Comparison of ENCODE assay signal across 8 mouse cellular contexts in genomic region chr5:137531414-137532130, GRCm38 (mm10). TPM values are rescaled to one million over a fixed set of nuclear protein-coding genes. Genes with fewer than 3 reads are reported as not detected.
DNase-seq lines count a peak whose midpoint lies in the region; ATAC-seq and TF ChIP-seq lines count a peak whose summit lies in the region.

No protein-coding gene starts in this region.

- H3K27ac ChIP-seq in bone marrow, adult 2 months (ENCODE audit: control insufficient read depth, insufficient read depth, low read depth, low read length, poor library complexity) = peak overlapping the region; percentile 80
- peak overlapping the region; percentile 98 for H3K27ac ChIP-seq in forebrain, embryonic 14.5 days (ENCODE audit: low read depth, low read length)
- peak overlapping the region; percentile 96 for H3K27ac ChIP-seq in hindbrain, embryonic 14.5 days
- H3K27ac ChIP-seq in liver, embryonic 11.5 days (ENCODE audit: low read depth, low read length) = peak overlapping the region; percentile 84

- peaks cover 36% of the 10 kb centered on the region for H3K36me3 ChIP-seq in forebrain, embryonic 14.5 days (ENCODE audit: control insufficient read depth, insufficient read depth, low read length)
- peaks cover 37% of the 10 kb centered on the region for H3K36me3 ChIP-seq in hindbrain, embryonic 14.5 days (replicated peaks; ENCODE audit: control insufficient read depth, insufficient read depth)
- H3K36me3 ChIP-seq in liver, embryonic 11.5 days (ENCODE audit: control insufficient read depth, insufficient read depth, low read length) = peaks cover 31% of the 10 kb centered on the region

- TF ChIP-seq POLR2A in bone marrow, adult 2 months (IDR thresholded peaks at IDR 0.05; ENCODE audit: borderline replicate concordance, control insufficient read depth, low read depth, low read length) = peak; percentile 29; the same call in 1 of the 2 replicates

- ATAC-seq in forebrain, embryonic 14.5 days = peak; percentile 8
- peak; percentile 8 for ATAC-seq in hindbrain, embryonic 14.5 days (ENCODE audit: low FRiP score)
- ATAC-seq in liver, embryonic 11.5 days (replicated peaks; ENCODE audit: low FRiP score) = no peak; the same call in 1 of the 2 replicates

- no peaks in the 10 kb centered on the region for H3K9me3 ChIP-seq in forebrain, embryonic 14.5 days (replicated peaks; ENCODE audit: control insufficient read depth, low read length)
- H3K9me3 ChIP-seq in hindbrain, embryonic 14.5 days (ENCODE audit: control insufficient read depth, low read length) = no peaks in the 10 kb centered on the region
- no peaks in the 10 kb centered on the region for H3K9me3 ChIP-seq in liver, embryonic 11.5 days (ENCODE audit: control insufficient read depth, low read length)

- peak; percentile 66 to 91 for DNase-seq in left cerebral cortex, postnatal 10 days (ENCODE audit: extremely low spot score in 1 of 2, low spot score in 2 of 2)
- no peak for DNase-seq in left cerebral cortex, postnatal 14 days (ENCODE audit: low spot score in 2 of 2)
- peak; percentile 59 for DNase-seq in forebrain, embryonic 14.5 days (ENCODE audit: low spot score)
- DNase-seq in hindbrain, embryonic 14.5 days (ENCODE audit: low spot score) = peak; percentile 80
- no peak for DNase-seq in liver, embryonic 11.5 days (ENCODE audit: low spot score)
- peak; percentile 83 for DNase-seq in neural tube, embryonic 10.5 days (ENCODE audit: extremely low spot score, low spot score)
- peak; percentile 61 to 68 for DNase-seq in thymus, postnatal 10 days (ENCODE audit: low spot score in 2 of 2)

- peak overlapping the region; percentile 68 for H3K4me2 ChIP-seq in forebrain, embryonic 14.5 days (ENCODE audit: low read length)
- peak overlapping the region; percentile 88 for H3K4me2 ChIP-seq in hindbrain, embryonic 14.5 days (replicated peaks)
- H3K4me2 ChIP-seq in liver, embryonic 11.5 days = peak overlapping the region; percentile 100

- no peak for TF ChIP-seq CTCF in bone marrow, adult 2 months (IDR thresholded peaks at IDR 0.05; ENCODE audit: control insufficient read depth, insufficient read depth, low read length)

- 1% methylated on average over 51 of the region's 51 CpGs for WGBS in bone marrow, adult 2 months
- WGBS in forebrain, embryonic 14.5 days = under 1% methylated on average over 45 of the region's 51 CpGs
- under 1% methylated on average over 49 of the region's 51 CpGs for WGBS in hindbrain, embryonic 14.5 days
- WGBS in liver, embryonic 11.5 days = under 1% methylated on average over 51 of the region's 51 CpGs

- intact Hi-C loops in left cerebral cortex, postnatal 10 days (cut with DNase I) = loop anchor here (5.0 kb wide), 1 partner anchor 56 kb away; no protein-coding TSS in a partner anchor
- intact Hi-C loops in left cerebral cortex, postnatal 14 days (cut with DNase I) = loop anchor here (5.0 kb wide), 1 partner anchor 71 kb away; the partner anchor contains the start of gene Mospd3

- H3K9ac ChIP-seq in forebrain, embryonic 14.5 days (ENCODE audit: low read length) = peak overlapping the region; percentile 98
- H3K9ac ChIP-seq in hindbrain, embryonic 14.5 days = peak overlapping the region; percentile 87
- peak overlapping the region; percentile 93 for H3K9ac ChIP-seq in liver, embryonic 11.5 days (ENCODE audit: low read depth, low read length)

- no peaks in the 10 kb centered on the region; the same call in 1 of the 2 replicates for H3K4me1 ChIP-seq in bone marrow, adult 2 months (ENCODE audit: control insufficient read depth, insufficient read depth, low read length)
- peaks cover 10% of the 10 kb centered on the region for H3K4me1 ChIP-seq in forebrain, embryonic 14.5 days (ENCODE audit: control insufficient read depth, insufficient read depth, low read length)
- peaks cover 9% of the 10 kb centered on the region; the same call in 1 of the 2 replicates for H3K4me1 ChIP-seq in hindbrain, embryonic 14.5 days (replicated peaks; ENCODE audit: control insufficient read depth, insufficient read depth, low read length)
- H3K4me1 ChIP-seq in liver, embryonic 11.5 days (replicated peaks; ENCODE audit: control insufficient read depth, insufficient read depth, low read length) = peaks cover 23% of the 10 kb centered on the region

- H3K27me3 ChIP-seq in forebrain, embryonic 14.5 days (replicated peaks; ENCODE audit: control insufficient read depth, insufficient read depth, low read length) = no peaks in the 10 kb centered on the region
- no peaks in the 10 kb centered on the region for H3K27me3 ChIP-seq in hindbrain, embryonic 14.5 days (ENCODE audit: control insufficient read depth, insufficient read depth, low read length)
- H3K27me3 ChIP-seq in liver, embryonic 11.5 days (replicated peaks; ENCODE audit: control insufficient read depth, insufficient read depth, low read length) = no peaks in the 10 kb centered on the region

- H3K4me3 ChIP-seq in bone marrow, adult 2 months (replicated peaks; ENCODE audit: control insufficient read depth, low read depth, low read length) = peak overlapping the region; percentile 75
- peak overlapping the region; percentile 95 for H3K4me3 ChIP-seq in forebrain, embryonic 14.5 days (ENCODE audit: low read depth, low read length)
- H3K4me3 ChIP-seq in hindbrain, embryonic 14.5 days (replicated peaks; ENCODE audit: low read length) = peak overlapping the region; percentile 61
- H3K4me3 ChIP-seq in liver, embryonic 11.5 days (ENCODE audit: low read depth, low read length) = peak overlapping the region; percentile 84

RNA-seq across cellular contexts. Expression of gene Epo, which starts 1.5 kb away (rescaled TPM):
- not detected for total RNA-seq in left cerebral cortex, postnatal 10 days (2021)
- not detected for total RNA-seq in left cerebral cortex, postnatal 14 days (2021)
- not detected in 2 replicates for polyA plus RNA-seq in bone marrow, adult 2 months (2011; ENCODE audit: insufficient read depth, insufficient read length, low replicate concordance, missing spikeins)
- not detected in 2 replicates for polyA plus RNA-seq in forebrain, embryonic 14.5 days (2014; fragmentation: Nextera tagmentation; extraction: Ambion mirVana)
- not detected in 2 replicates for polyA plus RNA-seq in hindbrain, embryonic 14.5 days (2014; fragmentation: Nextera tagmentation; extraction: Ambion mirVana)
- 4.6 and 7.8 TPM in 2 replicates for polyA plus RNA-seq in liver, embryonic 11.5 days (2014; fragmentation: Nextera tagmentation; extraction: Ambion mirVana)

RNA-seq across cellular contexts. Expression of gene Gnb2, which starts 1.7 kb away (rescaled TPM):
- 1,000 to 10,000 TPM in 1 of 2 experiments, 100 to 1,000 TPM in 1; 996 to 1,005 TPM for total RNA-seq in left cerebral cortex, postnatal 10 days (2021)
- total RNA-seq in left cerebral cortex, postnatal 14 days (2021) = 100 to 1,000 TPM; 777 to 806 TPM
- 294 and 476 TPM in 2 replicates for polyA plus RNA-seq in bone marrow, adult 2 months (2011; ENCODE audit: insufficient read depth, insufficient read length, low replicate concordance, missing spikeins)
- polyA plus RNA-seq in forebrain, embryonic 14.5 days (2014; fragmentation: Nextera tagmentation; extraction: Ambion mirVana) = 598 and 644 TPM in 2 replicates
- polyA plus RNA-seq in hindbrain, embryonic 14.5 days (2014; fragmentation: Nextera tagmentation; extraction: Ambion mirVana) = 593 and 621 TPM in 2 replicates
- polyA plus RNA-seq in liver, embryonic 11.5 days (2014; fragmentation: Nextera tagmentation; extraction: Ambion mirVana) = 306 and 319 TPM in 2 replicates

RNA-seq across cellular contexts. Expression of gene Gigyf1, which starts 13.2 kb away (rescaled TPM):
- 10 to 100 TPM; 43.0 TPM for total RNA-seq in left cerebral cortex, postnatal 10 days (2021)
- total RNA-seq in left cerebral cortex, postnatal 14 days (2021) = 10 to 100 TPM; 40.0 to 44.3 TPM
- 57.6 and 80.1 TPM in 2 replicates for polyA plus RNA-seq in bone marrow, adult 2 months (2011; ENCODE audit: insufficient read depth, insufficient read length, low replicate concordance, missing spikeins)
- polyA plus RNA-seq in forebrain, embryonic 14.5 days (2014; fragmentation: Nextera tagmentation; extraction: Ambion mirVana) = 11.5 and 13.0 TPM in 2 replicates
- 14.2 and 16.0 TPM in 2 replicates for polyA plus RNA-seq in hindbrain, embryonic 14.5 days (2014; fragmentation: Nextera tagmentation; extraction: Ambion mirVana)
- polyA plus RNA-seq in liver, embryonic 11.5 days (2014; fragmentation: Nextera tagmentation; extraction: Ambion mirVana) = 7.0 and 9.0 TPM in 2 replicates

RNA-seq across cellular contexts. Expression of gene Actl6b, which starts 21.7 kb away (rescaled TPM):
- total RNA-seq in left cerebral cortex, postnatal 10 days (2021) = 100 to 1,000 TPM; 151 to 152 TPM
- 100 to 1,000 TPM; 126 to 139 TPM for total RNA-seq in left cerebral cortex, postnatal 14 days (2021)
- not detected in 2 replicates for polyA plus RNA-seq in bone marrow, adult 2 months (2011; ENCODE audit: insufficient read depth, insufficient read length, low replicate concordance, missing spikeins)
- 184 and 201 TPM in 2 replicates for polyA plus RNA-seq in forebrain, embryonic 14.5 days (2014; fragmentation: Nextera tagmentation; extraction: Ambion mirVana)
- 195 and 204 TPM in 2 replicates for polyA plus RNA-seq in hindbrain, embryonic 14.5 days (2014; fragmentation: Nextera tagmentation; extraction: Ambion mirVana)
- polyA plus RNA-seq in liver, embryonic 11.5 days (2014; fragmentation: Nextera tagmentation; extraction: Ambion mirVana) = 0.70 and 0.79 TPM in 2 replicates

RNA-seq across cellular contexts. Expression of gene Pop7, which starts 29.3 kb away (rescaled TPM):
- 10 to 100 TPM; 36.5 to 36.8 TPM for total RNA-seq in left cerebral cortex, postnatal 10 days (2021)
- 10 to 100 TPM; 28.0 to 35.2 TPM for total RNA-seq in left cerebral cortex, postnatal 14 days (2021)
- polyA plus RNA-seq in bone marrow, adult 2 months (2011; ENCODE audit: insufficient read depth, insufficient read length, low replicate concordance, missing spikeins) = 22.1 and 32.2 TPM in 2 replicates
- polyA plus RNA-seq in forebrain, embryonic 14.5 days (2014; fragmentation: Nextera tagmentation; extraction: Ambion mirVana) = 81.2 and 98.0 TPM in 2 replicates
- polyA plus RNA-seq in hindbrain, embryonic 14.5 days (2014; fragmentation: Nextera tagmentation; extraction: Ambion mirVana) = 78.4 and 87.3 TPM in 2 replicates
- 61.4 and 70.6 TPM in 2 replicates for polyA plus RNA-seq in liver, embryonic 11.5 days (2014; fragmentation: Nextera tagmentation; extraction: Ambion mirVana)

Comparison
In these comparisons a context has a peak if more than half of its experiments do, and no peak if none do; other contexts are left out.
1. DNase-seq: peak in left cerebral cortex, postnatal 10 days (2 of 2), forebrain, embryonic 14.5 days (single experiment), hindbrain, embryonic 14.5 days (single experiment), neural tube, embryonic 10.5 days (single experiment) and thymus, postnatal 10 days (2 of 2); none in left cerebral cortex, postnatal 14 days (0 of 2) and liver, embryonic 11.5 days (single experiment).
2. Peak in every context shown above with its lines, with median percentiles within 50 percentile points of each other: H3K27ac ChIP-seq, H3K4me3 ChIP-seq, H3K4me2 ChIP-seq and H3K9ac ChIP-seq.